Mouse (Mus musculus) heart, postnatal 0 days (tissue): ENCODE data around the gene Trir. TPM values are rescaled to one million over a fixed set of nuclear protein-coding genes. Genes with fewer than 3 reads are reported as not detected.

Source experiments
- ATAC-seq: fragments of 200-750 bp; cut with Nextera tagmentation; 2 replicates; pipeline ENCODE4 v1.8.0; 2017; ENCODE audit warnings: low read depth, moderate number of reproducible peaks, moderate library complexity; ENCODE audit not compliant: insufficient read depth
- DNase-seq: peaks from one replicate; pipeline ENCODE4 v3.0.0-alpha.2; 2016; ENCODE audit warnings: low spot score
- H3K27ac ChIP-seq: fragments of 300-500 bp; sonication (generic); 2 replicates; pipeline ENCODE4 v1.5.1; 2014; ENCODE audit warnings: low read depth, mild to moderate bottlenecking
- H3K27me3 ChIP-seq: fragments of 300-500 bp; sonication (generic); 2 replicates; pipeline ENCODE4 v1.6.1; 2014; ENCODE audit warnings: low read length, mixed read lengths; ENCODE audit not compliant: control insufficient read depth, insufficient read depth
- H3K36me3 ChIP-seq: fragments of 300-500 bp; sonication (generic); replicated peaks from 2 replicates; pipeline ENCODE4 v1.6.1; 2014; ENCODE audit warnings: low read length, mixed read lengths; ENCODE audit not compliant: control insufficient read depth, insufficient read depth
- H3K4me1 ChIP-seq: fragments of 300-500 bp; sonication (generic); 2 replicates; pipeline ENCODE4 v1.6.1; 2014; ENCODE audit warnings: antibody characterized with exemption; ENCODE audit not compliant: control insufficient read depth, insufficient read depth
- H3K4me2 ChIP-seq: fragments of 300-500 bp; sonication (generic); 2 replicates; pipeline ENCODE4 v1.6.1; 2014; ENCODE audit warnings: low read depth, mild to moderate bottlenecking, low read length, moderate library complexity
- H3K4me3 ChIP-seq: fragments of 300-500 bp; sonication (generic); 2 replicates; pipeline ENCODE4 v1.5.1; 2014; ENCODE audit warnings: low read depth, low read length
- H3K9ac ChIP-seq: fragments of 300-500 bp; sonication (generic); replicated peaks from 2 replicates; pipeline ENCODE4 v1.6.1; 2014; ENCODE audit warnings: low read depth, low read length, mixed read lengths
- H3K9me3 ChIP-seq: fragments of 300-500 bp; sonication (generic); replicated peaks from 2 replicates; pipeline ENCODE4 v1.6.1; 2016; ENCODE audit warnings: low read length; ENCODE audit not compliant: control insufficient read depth
- CTCF ChIP-seq: IDR thresholded peaks from 2 replicates; pipeline ENCODE4 v1.5.1; 2016; ENCODE audit warnings: antibody characterized with exemption, control low read depth, low read depth
- EP300 ChIP-seq: IDR thresholded peaks from 2 replicates; pipeline ENCODE4 v1.6.1; 2016; ENCODE audit warnings: antibody characterized with exemption, low read depth
- WGBS: fragments of 180-500 bp; shearing (Covaris S2); extraction: QIAGEN DNeasy Blood & Tissue Kit; methylation state at CpG from one replicate; pipeline ENCODE4 v1.1.7; 2014; 5-methylcytosine and 5-hydroxymethylcytosine counted together
- polyA plus RNA-seq: library from polyadenylated mRNA; unstranded; fragments of >200 nt; fragmentation: Nextera tagmentation; extraction: Ambion mirVana; gene quantifications from 2 replicates; pipeline ENCODE4 v1.2.1, GENCODE M21; 2015
- total RNA-seq: library from RNA; depleted of rRNA; stranded (reverse); fragments of >200 nt; gene quantifications from 2 replicates; pipeline ENCODE4 v1.2.3, GENCODE M21; 2014; ENCODE audit warnings: low replicate concordance

Trir gene
- total and polyA plus RNA-seq, 2 experiments from 2014 or later, result 62.4 to 196 TPM

DNA sequence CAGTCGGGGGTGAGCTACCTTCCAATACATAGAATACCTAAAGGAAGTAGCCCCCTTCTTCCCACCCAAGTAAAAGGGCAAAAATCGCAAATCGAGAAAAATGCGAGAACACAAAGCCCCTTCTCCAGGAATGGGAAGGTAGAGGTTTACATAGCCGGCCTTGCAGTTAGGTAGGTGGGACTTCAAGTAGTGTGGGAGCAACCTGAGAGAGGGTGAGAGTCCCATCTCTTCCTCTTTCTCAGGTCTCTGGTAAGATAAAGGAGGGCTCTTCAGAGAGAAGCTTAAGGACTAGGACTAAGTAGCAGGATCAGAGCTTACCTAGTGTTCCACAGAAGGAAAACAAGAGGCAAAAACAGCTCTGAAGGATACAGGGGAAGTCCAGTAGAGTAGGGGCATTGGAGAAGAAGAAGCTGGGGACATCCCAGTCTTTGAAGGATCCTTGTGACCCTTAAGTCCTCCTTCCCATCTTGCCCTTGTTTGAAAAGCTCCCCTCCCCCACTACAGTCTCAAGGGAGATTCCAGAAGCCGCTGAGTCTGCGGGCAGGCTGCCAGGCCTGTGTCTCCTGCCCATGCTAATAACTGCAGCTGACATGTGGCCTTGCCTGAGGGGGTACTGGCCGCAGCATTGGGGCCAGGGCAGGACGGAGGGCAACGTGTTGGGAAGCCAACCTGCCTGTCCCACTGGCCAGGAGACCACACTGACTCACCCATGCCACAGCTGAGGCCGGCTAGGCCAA lies 45.8 kb upstream of the Trir start:
- Histone ChIP-seq H3K27ac (peak overlapping the region; percentile 92), H3K4me2 (peak overlapping the region; percentile 92), H3K27me3 (no peaks in the 10 kb centered on the region), H3K9me3 (no peaks in the 10 kb centered on the region), H3K36me3 (no peaks in the 10 kb centered on the region), H3K9ac (no peak overlapping the region), H3K4me3 (peak overlapping the region; percentile 63), H3K4me1 (peaks cover 45% of the 10 kb centered on the region)
- DNase-seq (peak; percentile 49), ATAC-seq (no peak)
- TF ChIP-seq CTCF, result no peak
- TF ChIP-seq EP300, result no peak
- WGBS, result 21% methylated on average over 11 of the region's 11 CpGs

DNA sequence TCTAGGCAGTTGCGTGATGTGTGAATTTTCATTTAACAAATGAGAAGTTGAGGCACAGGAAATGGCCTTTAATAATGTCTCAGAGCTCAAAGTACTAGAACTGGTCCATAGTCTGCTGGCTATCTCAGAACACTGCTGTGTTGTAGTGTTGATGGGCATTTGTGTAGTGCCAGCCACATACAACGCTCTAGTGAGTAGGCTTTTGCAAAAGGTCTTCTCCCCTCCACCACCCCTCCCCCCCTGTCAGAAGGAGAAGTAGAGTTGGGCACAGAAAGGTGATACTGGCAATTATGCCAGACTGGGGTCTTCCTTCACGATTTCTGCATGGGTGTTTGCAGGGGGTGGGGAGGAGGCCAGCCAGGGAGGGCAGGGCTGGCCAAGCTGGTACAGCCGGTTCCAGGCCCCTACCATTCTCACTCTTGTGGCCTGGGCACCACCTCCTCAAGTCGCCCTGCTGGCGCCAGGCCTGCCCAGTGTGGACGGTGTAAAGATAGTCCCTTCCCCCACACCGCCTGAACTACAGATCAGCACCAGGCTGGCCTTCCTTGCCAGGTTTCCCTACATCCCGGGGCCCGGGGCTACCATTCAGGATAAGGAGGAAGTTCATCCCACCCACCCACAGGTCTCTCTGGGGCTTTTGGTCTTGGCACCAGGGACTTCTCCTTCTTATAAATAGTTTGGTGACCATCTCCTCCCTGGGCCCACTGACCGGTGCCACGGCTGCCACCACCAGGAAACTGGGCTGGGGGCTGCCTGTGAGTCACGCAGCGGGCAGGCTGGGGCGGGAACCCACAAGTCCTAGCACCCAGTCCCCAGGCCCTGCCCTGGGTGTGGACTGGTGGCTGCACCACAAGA lies 44.8 kb upstream of the Trir start:
- no peak for TF ChIP-seq EP300
- TF ChIP-seq CTCF, result no peak
- ATAC-seq, result no peak
- Histone ChIP-seq H3K4me3 (no peak overlapping the region), H3K4me1 (peaks cover 43% of the 10 kb centered on the region), H3K27ac (peak overlapping the region; percentile 92; the same call in 1 of the 2 replicates), H3K27me3 (no peaks in the 10 kb centered on the region), H3K9ac (no peak overlapping the region), H3K36me3 (no peaks in the 10 kb centered on the region), H3K4me2 (no peak overlapping the region), H3K9me3 (no peaks in the 10 kb centered on the region)
- WGBS, result 74% methylated on average over 12 of the region's 15 CpGs
- no peak for DNase-seq

DNA sequence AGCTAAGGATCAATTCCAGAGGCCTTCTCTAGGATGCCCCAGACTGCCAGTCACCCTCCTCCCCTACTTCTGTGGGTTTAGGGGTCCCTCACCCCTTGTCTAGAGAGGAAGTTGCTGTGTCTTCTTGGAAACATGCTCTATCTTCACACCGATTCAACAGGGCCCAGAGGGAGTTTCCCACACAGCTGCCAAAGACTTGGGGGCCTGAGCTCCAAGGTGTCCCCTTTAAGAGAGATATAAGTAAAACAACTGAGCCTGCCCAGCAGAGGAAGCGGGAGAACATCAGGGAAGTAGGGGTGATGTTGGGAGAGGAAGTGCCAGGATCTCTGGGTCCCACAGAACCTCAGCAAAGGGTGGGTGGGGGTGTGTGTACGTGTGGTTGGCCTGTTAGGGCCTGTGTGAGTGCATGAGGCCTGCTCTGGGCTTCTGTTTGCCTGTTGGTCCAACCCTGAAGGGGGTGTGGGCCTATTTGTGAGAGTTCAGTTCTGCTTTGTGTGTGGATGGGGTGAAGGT lies 44.1 kb upstream of the Trir start:
- no peak overlapping the region for H3K9ac ChIP-seq
- no peaks in the 10 kb centered on the region for H3K27me3 ChIP-seq
- H3K4me2 ChIP-seq, result no peak overlapping the region
- WGBS, result 57% methylated on average over 3 of the region's 3 CpGs
- no peak overlapping the region for H3K4me3 ChIP-seq
- no peaks in the 10 kb centered on the region for H3K36me3 ChIP-seq
- H3K4me1 ChIP-seq, result peaks cover 43% of the 10 kb centered on the region
- H3K27ac ChIP-seq, result 0 out of 2 replicates have a peak overlapping the region, but pooled peaks have one; percentile 36
- ATAC-seq, result no peak
- TF ChIP-seq EP300, result no peak
- no peak for TF ChIP-seq CTCF
- DNase-seq, result no peak
- H3K9me3 ChIP-seq, result no peaks in the 10 kb centered on the region

DNA sequence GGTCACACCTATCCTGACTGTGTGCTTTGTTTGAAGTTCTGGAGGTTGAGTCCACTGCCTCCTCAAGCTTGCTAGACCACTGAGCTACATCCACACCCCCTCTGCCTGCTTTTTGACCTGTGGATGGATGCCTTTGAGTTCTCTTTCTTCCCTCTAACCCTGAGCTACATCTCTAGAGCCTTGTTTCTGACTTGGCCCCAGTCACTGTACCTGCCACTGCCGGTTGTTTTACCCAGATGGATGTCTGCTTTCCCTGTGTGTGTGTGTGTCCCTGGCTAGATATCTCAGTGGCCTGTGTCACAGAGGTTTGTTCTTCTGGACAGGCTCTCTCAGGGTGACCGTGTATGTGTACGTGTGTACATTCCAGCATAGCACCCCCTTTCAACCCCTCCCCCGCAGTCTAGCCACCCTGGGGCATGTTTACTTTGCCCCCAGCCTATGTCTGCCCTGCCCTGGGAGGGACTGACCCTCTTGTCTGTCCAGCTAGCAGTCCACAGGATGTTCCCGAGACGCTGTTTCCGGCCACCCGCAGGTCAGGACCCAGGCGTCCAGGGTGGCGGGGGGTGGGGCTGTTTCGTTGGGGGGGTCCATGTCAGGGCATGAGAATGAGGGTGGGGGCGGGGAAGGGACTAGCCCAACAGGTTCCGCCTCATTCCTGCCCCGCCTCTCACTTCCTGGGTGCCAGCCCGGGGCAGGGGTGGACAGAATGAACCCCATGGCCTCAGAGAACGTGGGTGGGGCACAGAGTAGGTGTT lies 42.2 kb upstream of the Trir start:
- H3K9ac ChIP-seq, result no peak overlapping the region
- H3K4me2 ChIP-seq, result peak overlapping the region; percentile 87
- H3K36me3 ChIP-seq, result no peaks in the 10 kb centered on the region
- TF ChIP-seq EP300, result no peak
- no peak for TF ChIP-seq CTCF
- H3K4me1 ChIP-seq, result peaks cover 40% of the 10 kb centered on the region
- H3K4me3 ChIP-seq, result no peak overlapping the region
- peak overlapping the region; percentile 75 for H3K27ac ChIP-seq
- H3K27me3 ChIP-seq, result no peaks in the 10 kb centered on the region
- no peak for ATAC-seq
- H3K9me3 ChIP-seq, result no peaks in the 10 kb centered on the region
- WGBS, result 23% methylated on average over 13 of the region's 16 CpGs
- DNase-seq, result no peak

DNA sequence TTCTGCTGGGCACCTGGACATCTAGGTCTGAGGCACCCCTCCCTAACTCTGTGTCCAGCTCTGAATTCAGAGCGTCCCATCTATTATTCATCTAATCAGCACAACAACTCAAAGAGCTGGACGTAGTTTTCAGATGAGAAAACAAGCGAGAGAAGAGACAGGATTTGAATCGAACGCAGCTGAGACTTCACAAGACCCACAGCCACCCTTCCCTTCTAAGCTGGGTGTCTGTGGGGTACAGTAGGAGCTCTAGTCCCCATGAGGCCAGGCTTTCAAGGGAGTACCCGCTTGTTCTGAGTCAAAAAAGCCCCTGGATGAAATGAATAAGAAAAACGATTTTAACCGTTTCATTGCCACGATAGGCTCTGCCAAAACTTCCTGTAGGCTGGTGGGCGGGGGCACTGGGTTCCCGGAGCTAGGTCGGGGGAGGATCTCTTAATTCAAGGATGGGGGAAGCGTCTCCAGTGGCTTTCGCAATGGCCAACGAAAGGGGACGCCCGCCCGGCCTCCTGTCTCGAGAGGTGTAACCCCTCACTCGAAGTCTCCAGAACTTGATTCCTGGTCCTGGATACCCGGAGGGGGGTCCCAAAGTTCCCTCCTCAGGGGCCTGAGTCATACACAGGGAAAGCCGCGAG lies 41.5 kb upstream of the Trir start:
- no peaks in the 10 kb centered on the region for H3K27me3 ChIP-seq
- 5% methylated on average over 23 of the region's 23 CpGs for WGBS
- peak overlapping the region; percentile 87 for H3K4me2 ChIP-seq
- no peaks in the 10 kb centered on the region for H3K36me3 ChIP-seq
- ATAC-seq (no peak), DNase-seq (no peak)
- H3K4me3 ChIP-seq, result peak overlapping the region; percentile 54
- peak overlapping the region; percentile 48; the same call in 1 of the 2 replicates for H3K9ac ChIP-seq
- TF ChIP-seq EP300 (no peak), CTCF (no peak)
- H3K4me1 ChIP-seq, result peaks cover 38% of the 10 kb centered on the region
- H3K9me3 ChIP-seq, result no peaks in the 10 kb centered on the region
- H3K27ac ChIP-seq, result peak overlapping the region; percentile 75
